Mouse (Mus musculus) ES-E14 (cell line): ENCODE measurements at regions not wholly inside any gene's neighbourhood (a gene's known extent, or its start where the extent isn't known, plus 50 kb on each side); places are given as distances from the start of the nearest gene placed in this dataset.

ENCODE experiments used
- ZC3H11A ChIP-seq: IDR thresholded peaks from 2 replicates; pipeline ENCODE4 v1.6.1; 2012; ENCODE audit warnings: low read depth, mild to moderate bottlenecking, inconsistent platforms, low read length, borderline replicate concordance
- ZNF384 ChIP-seq: IDR thresholded peaks from 2 replicates; pipeline ENCODE4 v1.6.1; 2012; ENCODE audit warnings: low read depth, low read length, inconsistent platforms

- TF ChIP-seq ZNF384 (no peak), ZC3H11A (no peak)
Measured at GRCm38 (mm10) chr2:148558365-148558764, 114.0 kb upstream of the Nxt1 start.
